Mouse (Mus musculus) midbrain, embryonic 12.5 days (tissue): ENCODE measurements around the gene Etnk1. TPM values are rescaled to one million over a fixed set of nuclear protein-coding genes. Genes with fewer than 3 reads are reported as not detected.

ENCODE experiments used
- ATAC-seq: fragments of 200-750 bp; cut with Nextera tagmentation; 2 replicates; pipeline ENCODE4 v1.8.0; 2017; ENCODE audit warnings: low read depth, moderate TSS enrichment, moderate library complexity; ENCODE audit not compliant: low FRiP score
- H3K27ac ChIP-seq: fragments of 300-500 bp; sonication (generic); replicated peaks from 2 replicates; pipeline ENCODE4 v1.5.1; 2016; ENCODE audit warnings: mild to moderate bottlenecking
- H3K27me3 ChIP-seq: fragments of 300-500 bp; sonication (generic); 2 replicates; pipeline ENCODE4 v1.6.1; 2016; ENCODE audit warnings: mild to moderate bottlenecking
- H3K36me3 ChIP-seq: fragments of 300-500 bp; sonication (generic); 2 replicates; pipeline ENCODE4 v1.6.1; 2016
- H3K4me1 ChIP-seq: fragments of 300-500 bp; sonication (generic); 2 replicates; pipeline ENCODE4 v1.6.1; 2016
- H3K4me2 ChIP-seq: fragments of 300-500 bp; sonication (generic); replicated peaks from 2 replicates; pipeline ENCODE4 v1.6.1; 2016; ENCODE audit warnings: mild to moderate bottlenecking, moderate library complexity
- H3K4me3 ChIP-seq: fragments of 300-500 bp; sonication (generic); 2 replicates; pipeline ENCODE4 v1.5.1; 2016; ENCODE audit warnings: mild to moderate bottlenecking
- H3K9ac ChIP-seq: fragments of 300-500 bp; sonication (generic); replicated peaks from 2 replicates; pipeline ENCODE4 v1.6.1; 2016; ENCODE audit warnings: mild to moderate bottlenecking, moderate library complexity
- H3K9me3 ChIP-seq: fragments of 300-500 bp; sonication (generic); 2 replicates; pipeline ENCODE4 v1.6.1; 2016; ENCODE audit warnings: mild to moderate bottlenecking
- WGBS: fragments of 180-500 bp; shearing (Covaris S2); methylation state at CpG from one replicate; pipeline ENCODE4 v1.1.7; 2016; 5-methylcytosine and 5-hydroxymethylcytosine counted together
- polyA plus RNA-seq: library from polyadenylated mRNA; unstranded; fragments of >200 nt; fragmentation: Nextera tagmentation; extraction: Ambion mirVana; gene quantifications from 2 replicates; pipeline ENCODE4 v1.2.1, GENCODE M21; 2016

Gene Etnk1
- polyA plus RNA-seq, 1 experiment from 2014 or later, result 37.9 TPM

DNA sequence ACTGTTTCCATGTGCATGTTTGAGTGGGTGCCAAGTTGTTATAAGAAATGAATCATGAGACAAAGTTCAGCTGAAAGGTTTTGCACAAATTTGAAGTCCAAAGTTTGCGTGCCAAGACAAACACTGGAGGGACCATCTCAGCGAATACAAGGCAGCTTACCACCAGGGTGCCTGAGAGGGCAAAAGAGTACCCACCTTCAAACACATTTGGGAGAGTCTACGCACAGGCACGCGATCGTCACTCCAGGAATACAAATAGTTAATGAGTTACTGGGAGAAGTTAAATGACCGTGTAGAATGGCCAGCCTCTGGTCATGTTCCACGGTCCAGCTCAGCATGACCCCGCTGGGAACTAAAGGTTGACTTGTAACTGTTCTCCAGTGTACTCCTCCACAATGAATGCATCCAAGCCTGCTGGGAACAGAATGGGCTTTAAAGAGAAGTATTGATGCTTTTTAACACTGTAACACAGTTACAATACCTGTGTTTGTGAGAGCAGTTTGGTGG, 14.6 kb upstream of the Etnk1 start:
- Histone ChIP-seq H3K27me3 (no peaks in the 10 kb centered on the region), H3K36me3 (no peaks in the 10 kb centered on the region), H3K4me1 (peaks cover 5% of the 10 kb centered on the region; the same call in 1 of the 2 replicates), H3K4me3 (no peak overlapping the region), H3K9ac (no peak overlapping the region), H3K9me3 (no peaks in the 10 kb centered on the region), H3K4me2 (no peak overlapping the region), H3K27ac (no peak overlapping the region)
- 46% methylated on average over 9 of the region's 9 CpGs for WGBS
- ATAC-seq, result no peak

DNA sequence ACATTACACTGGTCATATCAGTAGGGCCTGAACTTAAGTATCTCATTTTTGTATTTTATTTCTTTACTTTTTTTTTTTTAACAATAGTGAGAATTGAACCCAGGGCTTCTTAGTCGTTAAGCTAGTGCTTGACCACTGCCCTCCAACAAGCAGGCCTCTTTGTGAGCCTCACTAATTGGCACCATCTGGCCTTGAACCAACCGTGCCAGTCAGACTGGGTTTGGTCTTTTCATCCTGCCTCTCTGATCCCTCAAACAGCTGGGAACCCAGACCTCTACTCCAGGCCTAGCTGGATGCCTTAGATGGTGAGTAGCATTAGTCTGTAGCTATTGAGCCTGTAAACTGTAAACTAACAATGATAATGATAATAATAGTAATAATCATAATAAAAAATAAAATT, 13.9 kb upstream of the Etnk1 start:
- peaks cover 5% of the 10 kb centered on the region; the same call in 1 of the 2 replicates for H3K4me1 ChIP-seq
- H3K9me3 ChIP-seq, result no peaks in the 10 kb centered on the region
- no peak overlapping the region for H3K9ac ChIP-seq
- no peak overlapping the region for H3K4me2 ChIP-seq
- no peaks in the 10 kb centered on the region for H3K36me3 ChIP-seq
- ATAC-seq, result no peak
- H3K4me3 ChIP-seq, result no peak overlapping the region
- WGBS, result 40% methylated on average over 2 of the region's 2 CpGs
- H3K27me3 ChIP-seq, result no peaks in the 10 kb centered on the region
- no peak overlapping the region for H3K27ac ChIP-seq

DNA sequence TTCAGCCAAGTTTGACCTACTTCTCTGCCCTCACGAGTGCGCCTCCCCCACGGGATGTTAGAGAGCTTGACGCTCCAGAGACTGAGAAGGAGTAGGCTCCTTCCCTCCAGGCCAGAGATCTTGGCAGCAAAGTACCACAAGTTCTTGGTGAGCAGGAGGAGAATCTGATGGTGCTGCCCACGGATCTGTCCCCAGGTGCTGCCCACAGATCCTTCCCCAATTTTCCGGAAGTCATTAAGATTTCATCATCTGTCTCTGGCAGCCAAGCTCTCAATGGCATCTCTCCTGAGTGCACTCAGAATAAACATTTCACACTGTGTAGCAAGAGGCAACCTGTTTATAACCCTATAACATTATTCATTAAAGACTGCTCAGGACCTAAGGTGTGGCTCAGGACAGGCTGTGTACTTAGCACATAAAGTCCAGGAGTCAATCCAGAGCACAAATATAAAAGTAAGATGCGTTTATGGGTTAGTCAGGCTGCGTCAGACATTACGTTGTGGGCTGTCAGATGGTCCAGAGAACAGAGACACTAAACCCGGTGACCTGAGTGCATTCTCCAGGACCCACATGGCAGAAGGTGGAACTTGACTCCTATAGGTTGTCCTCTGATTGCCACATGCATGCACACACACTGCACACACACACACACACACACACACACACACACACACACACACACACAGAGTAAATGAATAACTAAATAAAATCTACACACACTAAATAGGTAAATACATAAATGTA, 13.1 kb upstream of the Etnk1 start:
- Histone ChIP-seq H3K4me2 (no peak overlapping the region), H3K9ac (no peak overlapping the region), H3K27ac (no peak overlapping the region), H3K27me3 (no peaks in the 10 kb centered on the region), H3K4me3 (no peak overlapping the region), H3K4me1 (peaks cover 5% of the 10 kb centered on the region; the same call in 1 of the 2 replicates), H3K9me3 (no peaks in the 10 kb centered on the region), H3K36me3 (no peaks in the 10 kb centered on the region)
- ATAC-seq, result no peak
- 79% methylated on average over 10 of the region's 10 CpGs for WGBS

DNA sequence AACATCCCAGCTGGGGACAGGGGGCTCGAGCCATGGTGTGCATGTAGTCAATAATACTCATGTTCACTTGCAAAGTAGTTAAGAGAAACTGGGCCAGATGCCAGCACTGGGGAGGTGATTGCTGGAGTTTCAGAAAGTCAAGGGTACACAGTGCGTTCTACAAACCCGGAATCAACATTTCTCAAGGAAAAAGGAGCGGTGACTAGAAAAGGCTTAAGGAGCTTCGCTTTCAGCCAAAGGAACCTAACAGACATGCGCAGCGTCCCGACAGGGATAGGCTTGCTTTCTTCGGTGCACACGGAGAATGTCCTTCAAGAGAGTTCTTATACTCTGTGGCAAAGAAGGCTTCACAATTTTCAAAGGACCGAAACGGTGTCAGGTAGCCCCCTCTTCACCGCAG, 12.1 kb upstream of the Etnk1 start:
- H3K4me1 ChIP-seq, result peaks cover 5% of the 10 kb centered on the region; the same call in 1 of the 2 replicates
- no peak for ATAC-seq
- no peak overlapping the region for H3K27ac ChIP-seq
- H3K36me3 ChIP-seq, result no peaks in the 10 kb centered on the region
- WGBS, result 81% methylated on average over 13 of the region's 13 CpGs
- H3K9ac ChIP-seq, result no peak overlapping the region
- H3K9me3 ChIP-seq, result no peaks in the 10 kb centered on the region
- no peak overlapping the region for H3K4me3 ChIP-seq
- H3K4me2 ChIP-seq, result no peak overlapping the region
- no peaks in the 10 kb centered on the region for H3K27me3 ChIP-seq

DNA sequence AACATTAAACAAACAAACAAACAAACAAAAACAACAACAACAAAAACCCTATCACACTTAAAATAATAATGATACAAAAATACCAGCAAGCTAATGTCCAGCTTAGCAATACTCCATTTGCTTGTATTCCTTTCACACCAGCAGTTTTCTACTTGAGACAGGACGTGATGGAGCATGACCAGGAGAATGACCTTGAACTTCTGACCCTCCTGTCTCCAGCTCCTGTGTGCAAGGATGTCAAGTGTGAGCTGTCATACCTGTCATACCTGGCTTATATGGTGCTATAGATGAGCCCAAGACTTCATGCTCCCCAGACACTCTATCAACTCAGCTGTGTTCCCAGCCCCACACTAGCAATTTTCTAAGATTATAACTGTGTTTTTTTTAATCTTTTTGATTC, 11.0 kb upstream of the Etnk1 start:
- no peak for ATAC-seq
- no peak overlapping the region for H3K4me2 ChIP-seq
- H3K9ac ChIP-seq, result no peak overlapping the region
- H3K4me1 ChIP-seq, result peaks cover 5% of the 10 kb centered on the region; the same call in 1 of the 2 replicates
- no peak overlapping the region for H3K4me3 ChIP-seq
- H3K27ac ChIP-seq, result no peak overlapping the region
- no peaks in the 10 kb centered on the region for H3K36me3 ChIP-seq
- 77% methylated on average over 1 of the region's 1 CpGs for WGBS
- no peaks in the 10 kb centered on the region for H3K9me3 ChIP-seq
- H3K27me3 ChIP-seq, result no peaks in the 10 kb centered on the region

DNA sequence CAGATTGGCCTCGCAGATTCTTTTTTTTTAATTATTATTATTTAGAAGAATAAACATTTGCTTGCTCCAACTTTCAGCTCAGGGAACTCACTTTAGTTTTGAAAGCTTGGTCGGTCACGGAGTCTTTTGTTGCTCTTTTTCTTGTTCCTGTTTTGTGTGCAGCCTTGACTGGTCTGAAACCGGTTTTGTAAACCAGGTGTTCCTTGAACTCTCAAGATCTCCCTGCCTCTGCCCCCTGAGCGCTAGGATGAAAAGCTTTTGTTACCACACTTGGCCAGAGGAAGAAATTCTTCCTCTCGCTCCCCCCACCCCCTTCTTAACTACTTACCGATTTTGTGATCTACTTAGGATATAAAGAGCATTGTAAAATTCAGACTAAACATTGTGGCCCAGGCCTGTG, 10.3 kb upstream of the Etnk1 start:
- WGBS, result 88% methylated on average over 7 of the region's 7 CpGs
- no peak for ATAC-seq
- H3K4me3 ChIP-seq, result no peak overlapping the region
- no peaks in the 10 kb centered on the region for H3K27me3 ChIP-seq
- H3K4me1 ChIP-seq, result peaks cover 5% of the 10 kb centered on the region; the same call in 1 of the 2 replicates
- no peak overlapping the region for H3K4me2 ChIP-seq
- no peaks in the 10 kb centered on the region for H3K36me3 ChIP-seq
- H3K9me3 ChIP-seq, result no peaks in the 10 kb centered on the region
- H3K27ac ChIP-seq, result no peak overlapping the region
- no peak overlapping the region for H3K9ac ChIP-seq

DNA sequence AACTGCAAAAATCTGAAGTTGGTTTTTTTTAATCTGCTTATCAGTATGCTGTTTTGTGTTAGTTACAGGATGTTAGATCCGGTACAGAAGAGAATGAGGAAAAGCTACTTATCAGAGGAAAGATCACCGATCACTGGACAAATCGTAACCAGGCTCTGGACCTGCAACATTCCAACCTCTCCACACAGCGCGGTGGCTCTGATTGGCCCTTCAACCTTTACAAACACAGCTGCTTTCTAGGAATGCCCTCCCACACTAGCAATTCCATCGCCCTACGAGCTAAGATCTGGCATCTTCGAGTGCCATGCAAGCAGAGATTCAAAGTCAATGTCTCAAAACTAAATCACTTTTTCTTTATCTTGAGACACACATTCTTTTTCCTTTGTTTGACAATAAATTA, 9.6 kb upstream of the Etnk1 start:
- Histone ChIP-seq H3K4me3 (no peak overlapping the region), H3K27me3 (no peaks in the 10 kb centered on the region), H3K4me1 (peaks cover 8% of the 10 kb centered on the region; the same call in 1 of the 2 replicates), H3K9ac (no peak overlapping the region), H3K27ac (no peak overlapping the region), H3K4me2 (no peak overlapping the region), H3K9me3 (no peaks in the 10 kb centered on the region), H3K36me3 (no peaks in the 10 kb centered on the region)
- ATAC-seq, result no peak
- 89% methylated on average over 8 of the region's 8 CpGs for WGBS

DNA sequence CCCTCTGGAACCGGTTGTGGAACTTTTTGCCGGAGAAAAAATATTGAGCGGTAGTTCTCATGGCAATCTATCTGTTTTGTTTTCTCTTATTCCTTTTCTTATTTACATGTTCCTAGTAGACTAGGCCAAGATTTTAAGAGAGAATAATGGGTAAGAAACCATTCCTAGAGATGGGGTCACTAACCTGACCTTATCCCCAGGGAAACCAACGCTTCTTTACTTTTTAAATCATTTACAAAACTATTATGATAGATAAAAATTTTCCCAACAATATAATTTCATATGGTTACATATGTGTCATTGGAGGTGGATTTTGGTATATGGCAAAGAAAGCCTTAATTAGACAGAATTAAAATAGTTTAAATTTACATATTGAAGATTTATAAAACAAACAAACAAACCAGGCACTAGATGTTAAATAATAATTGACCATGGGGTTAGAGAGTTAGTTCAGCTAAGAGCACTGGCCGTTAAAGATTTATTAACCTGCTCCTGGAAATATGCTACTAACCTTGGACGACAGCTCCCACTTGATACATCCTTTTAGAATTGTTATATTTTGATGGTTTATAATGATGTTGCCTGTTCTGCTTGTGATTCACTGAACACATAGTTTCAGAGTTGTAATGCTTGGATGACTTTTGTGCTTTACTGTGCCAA, 6.3 kb upstream of the Etnk1 start:
- H3K4me1 ChIP-seq, result peaks cover 4% of the 10 kb centered on the region; the same call in 1 of the 2 replicates
- no peak for ATAC-seq
- 93% methylated on average over 6 of the region's 6 CpGs for WGBS
- no peak overlapping the region for H3K4me2 ChIP-seq
- H3K27ac ChIP-seq, result no peak overlapping the region
- no peak overlapping the region for H3K9ac ChIP-seq
- peaks cover 4% of the 10 kb centered on the region; the same call in 1 of the 2 replicates for H3K27me3 ChIP-seq
- H3K4me3 ChIP-seq, result no peak overlapping the region
- no peaks in the 10 kb centered on the region for H3K9me3 ChIP-seq
- H3K36me3 ChIP-seq, result no peaks in the 10 kb centered on the region

DNA sequence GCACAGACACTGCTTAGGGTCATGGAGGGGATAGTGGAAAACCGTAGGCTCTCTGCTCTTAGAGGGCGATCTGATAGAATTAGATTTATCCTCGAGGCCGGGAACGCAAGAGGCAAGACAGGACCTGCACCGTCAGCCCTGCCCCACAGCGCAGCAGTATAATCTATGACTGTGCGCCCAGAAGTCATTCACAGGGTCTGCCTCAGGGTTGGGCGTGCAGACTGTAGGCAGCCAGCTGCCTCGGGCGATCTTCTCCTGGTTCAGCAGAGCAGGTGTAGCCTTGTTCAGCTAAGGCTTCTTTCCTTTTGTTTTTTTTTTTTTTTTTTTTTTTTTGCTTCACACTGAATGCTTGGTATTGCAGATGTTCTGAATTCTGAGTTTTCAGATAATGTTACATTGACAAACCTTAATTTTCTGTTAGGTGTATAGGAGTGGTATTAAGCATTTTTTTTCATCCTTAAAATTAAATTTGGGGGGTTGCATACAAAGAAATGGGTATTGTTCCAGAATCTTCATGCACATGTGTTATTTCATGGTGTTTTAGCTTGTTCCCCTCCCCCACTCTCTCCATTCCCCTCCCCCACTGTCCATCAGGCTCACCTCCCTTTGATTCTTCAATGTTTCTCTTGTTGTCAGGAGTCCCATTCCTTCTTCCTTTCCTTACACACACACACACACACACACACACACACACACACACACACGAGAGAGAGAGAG, 4.7 kb upstream of the Etnk1 start:
- peaks cover 11% of the 10 kb centered on the region for H3K4me1 ChIP-seq
- WGBS, result 61% methylated on average over 11 of the region's 12 CpGs
- no peaks in the 10 kb centered on the region for H3K36me3 ChIP-seq
- peaks cover 10% of the 10 kb centered on the region for H3K27me3 ChIP-seq
- no peak overlapping the region for H3K4me3 ChIP-seq
- H3K9me3 ChIP-seq, result no peaks in the 10 kb centered on the region
- no peak overlapping the region for H3K27ac ChIP-seq
- H3K4me2 ChIP-seq, result no peak overlapping the region
- no peak for ATAC-seq
- no peak overlapping the region for H3K9ac ChIP-seq

DNA sequence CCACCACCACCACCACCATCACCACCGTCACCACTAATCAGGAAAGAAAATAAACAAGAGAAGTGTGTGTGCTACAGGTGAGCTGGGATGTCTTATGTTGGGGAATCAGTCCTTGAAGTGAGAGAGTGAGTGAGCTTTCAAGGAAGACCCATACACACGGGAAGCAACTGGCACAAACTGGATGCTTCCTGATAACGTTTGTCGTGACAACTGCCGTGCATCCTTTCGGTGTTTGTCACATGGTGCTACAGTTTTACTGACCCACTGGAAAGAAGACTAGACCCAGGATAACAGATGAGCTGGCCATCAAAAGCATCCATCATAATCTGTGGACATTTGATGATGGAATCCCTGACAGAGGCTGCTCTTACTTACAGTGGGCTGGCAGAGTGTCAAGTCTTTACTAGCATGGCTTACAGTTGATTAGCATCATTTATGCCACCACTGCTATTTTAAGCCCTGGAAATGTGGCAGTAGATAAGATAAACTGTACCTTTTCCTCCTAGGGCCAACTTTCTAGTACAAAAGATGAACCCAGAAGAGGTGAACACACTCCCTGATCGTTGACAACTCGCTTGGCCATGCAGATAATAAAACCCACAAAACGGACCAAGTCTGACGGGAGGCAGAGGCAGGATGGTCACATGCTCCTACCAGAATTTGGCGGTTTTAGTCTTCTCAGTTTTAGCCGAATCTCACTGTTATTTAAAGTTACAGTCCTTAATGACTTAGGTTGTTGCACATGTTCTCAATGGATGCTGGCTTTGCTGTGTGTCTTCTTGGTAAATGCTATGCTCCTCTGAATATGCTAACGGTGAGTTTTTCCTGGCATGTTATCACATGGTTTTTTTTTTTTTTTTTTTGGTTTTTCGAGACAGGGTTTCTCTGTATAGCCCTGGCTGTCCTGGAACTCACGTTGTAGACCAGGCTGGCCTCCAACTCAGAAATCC, 2.8 kb upstream of the Etnk1 start:
- H3K9me3 ChIP-seq, result no peaks in the 10 kb centered on the region
- ATAC-seq, result no peak
- 89% methylated on average over 15 of the region's 15 CpGs for WGBS

DNA sequence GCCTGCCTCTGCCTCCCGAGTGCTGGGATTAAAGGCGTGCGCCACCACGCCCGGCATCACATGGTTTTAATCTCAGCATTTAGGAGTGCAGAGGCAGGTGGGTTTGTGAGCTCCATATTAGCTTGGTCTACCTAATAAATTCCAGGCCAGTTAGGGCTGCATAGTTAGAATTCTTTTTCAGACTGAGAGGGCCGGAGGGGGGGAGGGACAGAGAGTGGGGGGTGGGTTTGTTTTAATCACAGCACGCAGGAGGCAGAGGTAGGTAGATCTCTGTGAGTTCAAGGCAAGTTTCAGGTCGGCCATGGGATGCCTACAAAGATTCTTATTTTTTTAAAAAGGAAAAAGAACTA, 2.1 kb upstream of the Etnk1 start:
- WGBS, result 89% methylated on average over 8 of the region's 8 CpGs
- H3K9ac ChIP-seq, result no peak overlapping the region
- peaks cover 26% of the 10 kb centered on the region for H3K4me1 ChIP-seq
- no peak overlapping the region for H3K4me2 ChIP-seq
- H3K27ac ChIP-seq, result no peak overlapping the region
- no peak for ATAC-seq
- no peaks in the 10 kb centered on the region for H3K9me3 ChIP-seq
- H3K36me3 ChIP-seq, result no peaks in the 10 kb centered on the region
- H3K27me3 ChIP-seq, result peaks cover 10% of the 10 kb centered on the region
- no peak overlapping the region for H3K4me3 ChIP-seq

More for the DNA sequence above, 2.8 kb upstream of the Etnk1 start:
- Histone ChIP-seq H3K27me3 (peaks cover 10% of the 10 kb centered on the region), H3K9ac (no peak overlapping the region), H3K4me2 (no peak overlapping the region), H3K27ac (no peak overlapping the region), H3K4me1 (peaks cover 21% of the 10 kb centered on the region), H3K36me3 (no peaks in the 10 kb centered on the region), H3K4me3 (no peak overlapping the region)
